Mouse (Mus musculus): ENCODE data around the gene Rbm19. TPM values are rescaled to one million over a fixed set of nuclear protein-coding genes. Genes with fewer than 3 reads are reported as not detected.

Rbm19 gene
- total RNA-seq, 2 experiments from 2014 or later = 18.7 to 19.2 TPM

DNA sequence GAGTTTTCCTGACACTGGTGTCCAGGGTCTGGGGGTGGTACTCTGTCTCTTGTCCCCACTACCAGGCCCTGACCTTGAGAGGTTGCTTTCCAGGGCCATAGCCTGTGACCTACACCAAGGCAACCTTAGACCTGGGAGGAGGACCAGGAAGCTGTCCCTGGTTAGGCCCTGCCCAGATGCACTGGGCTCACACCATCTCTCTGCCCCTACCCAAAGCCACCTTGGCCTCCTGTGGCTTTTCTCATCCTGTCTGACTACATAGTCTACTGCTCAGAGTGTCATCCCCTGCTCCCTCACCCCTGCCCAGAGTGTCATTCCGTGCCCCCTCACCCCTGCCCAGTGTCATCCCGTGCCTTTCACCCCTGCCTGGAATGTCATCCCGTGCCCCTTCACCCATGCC is 19.6 kb downstream of the Rbm19 start:
- no peak for DNase-seq

DNA sequence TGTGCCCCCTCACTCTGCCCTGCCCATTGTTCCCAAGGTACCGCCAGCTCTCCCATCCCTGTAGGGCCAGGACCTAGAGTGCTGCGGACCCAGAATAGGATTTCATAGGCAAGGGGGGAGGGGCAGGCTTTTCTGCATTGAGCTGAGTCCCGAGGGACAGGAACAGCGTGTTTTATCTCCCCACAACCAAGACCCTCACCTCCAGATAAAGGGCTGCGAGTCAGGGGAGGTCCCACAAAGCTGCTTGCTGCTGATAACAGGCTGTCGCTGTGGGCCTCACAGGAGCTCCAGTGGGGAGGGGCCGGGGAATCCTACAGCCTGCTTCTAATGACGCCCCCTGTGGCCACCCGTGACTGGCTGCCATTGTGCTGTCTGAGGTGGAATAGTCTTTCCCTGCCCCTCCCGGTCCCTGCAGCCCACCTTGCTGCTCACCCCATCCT is 20.0 kb downstream of the Rbm19 start:
- no peak for DNase-seq

DNA sequence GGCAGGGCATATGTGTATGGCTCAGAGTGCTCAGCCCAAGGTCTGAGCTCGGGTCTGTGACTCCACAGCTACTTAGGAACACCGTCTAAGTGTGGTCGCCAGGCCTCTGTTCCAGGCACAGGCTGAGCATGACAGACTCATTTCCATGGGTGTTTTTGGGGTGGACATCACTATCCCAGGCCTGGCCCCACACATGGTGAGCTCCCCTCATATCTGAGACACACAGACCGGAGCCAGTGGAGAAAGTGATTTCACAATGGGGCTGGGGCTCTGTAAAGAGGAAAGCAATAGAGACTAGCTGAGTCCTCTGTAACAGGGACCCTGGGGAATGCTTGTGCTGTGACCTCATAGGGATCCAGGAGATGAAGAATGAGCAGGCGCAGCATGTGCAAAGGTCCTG is 20.8 kb downstream of the Rbm19 start:
- no peak for DNase-seq

DNA sequence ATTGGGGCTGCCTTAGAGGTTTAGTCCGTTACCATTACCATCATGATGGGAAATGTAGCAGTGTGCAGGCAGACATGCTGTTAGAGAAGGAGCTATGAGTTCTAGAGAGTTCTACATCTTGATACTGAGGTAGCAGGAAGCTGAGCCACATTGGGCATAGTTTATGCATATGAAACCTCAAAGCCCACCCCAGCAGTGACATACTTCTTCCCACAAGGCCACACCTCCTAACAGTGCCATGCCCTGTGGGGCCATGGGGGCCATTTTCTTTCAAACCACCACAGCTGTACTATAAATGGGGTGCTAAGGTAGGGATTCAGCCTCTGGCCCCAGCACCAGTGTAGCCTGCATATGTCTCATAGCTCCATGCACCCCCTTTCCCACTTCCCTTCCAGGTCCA is 21.6 kb downstream of the Rbm19 start:
- no peak for DNase-seq

DNA sequence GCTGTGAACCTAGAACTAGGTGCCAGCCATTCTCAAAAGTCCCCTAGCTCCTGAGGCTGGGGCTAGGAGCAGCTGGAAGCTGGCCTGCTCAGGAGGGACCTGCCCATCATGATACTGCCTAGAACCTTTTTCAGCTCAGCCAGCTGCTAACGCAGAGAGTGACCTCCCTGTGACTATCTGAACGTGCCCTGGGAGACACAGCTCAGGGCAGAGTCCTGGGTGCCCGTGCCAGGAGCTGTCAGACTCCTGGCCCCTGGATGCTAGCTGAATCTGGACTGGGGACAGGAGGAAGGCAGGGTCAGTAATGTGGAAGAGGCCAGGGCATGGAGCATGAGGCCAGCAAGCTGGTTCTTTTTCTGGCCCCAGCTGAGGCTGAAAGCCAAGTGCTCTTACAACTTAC is 22.1 kb downstream of the Rbm19 start:
- DNase-seq = no peak

DNA sequence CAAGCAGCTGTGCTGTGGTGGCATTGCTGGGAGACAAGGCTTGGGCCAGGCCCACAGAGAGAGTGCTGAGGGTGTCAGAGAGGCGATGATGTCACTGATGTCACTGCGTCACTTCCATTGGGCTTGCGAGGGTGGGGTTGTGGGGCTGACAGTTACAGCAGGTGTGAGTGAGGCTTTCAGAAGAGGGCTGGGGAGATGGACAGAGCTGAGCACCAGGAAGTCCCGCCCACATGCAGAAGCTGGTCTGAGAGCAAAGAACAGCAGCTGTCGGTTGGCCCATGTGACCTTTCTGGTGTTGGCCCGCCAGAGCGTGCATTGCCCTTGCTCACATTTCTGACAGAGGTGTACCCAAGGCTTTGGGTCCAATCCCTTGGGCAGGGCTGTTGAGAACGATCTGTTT is 23.0 kb downstream of the Rbm19 start:
- no peak for DNase-seq

DNA sequence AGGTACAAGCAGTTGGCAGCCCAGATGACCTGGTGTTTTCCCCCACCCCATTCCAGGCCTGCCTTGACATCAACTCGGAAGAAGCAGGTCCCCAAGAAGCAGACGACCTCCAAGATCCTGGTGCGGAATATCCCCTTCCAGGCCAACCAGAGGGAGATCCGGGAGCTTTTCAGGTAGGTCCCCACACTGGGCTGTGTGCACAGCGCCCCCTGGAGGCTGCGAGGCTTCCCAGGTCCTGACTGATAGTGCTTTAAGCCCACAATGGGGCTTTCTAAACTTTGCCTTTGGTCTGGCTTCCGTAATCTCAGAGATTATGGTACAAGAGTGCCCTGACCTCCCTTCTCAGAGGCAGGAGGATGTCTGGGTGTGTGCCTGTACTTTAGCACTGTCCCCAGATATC is 27.7 kb downstream of the Rbm19 start:
- no peak for DNase-seq

DNA sequence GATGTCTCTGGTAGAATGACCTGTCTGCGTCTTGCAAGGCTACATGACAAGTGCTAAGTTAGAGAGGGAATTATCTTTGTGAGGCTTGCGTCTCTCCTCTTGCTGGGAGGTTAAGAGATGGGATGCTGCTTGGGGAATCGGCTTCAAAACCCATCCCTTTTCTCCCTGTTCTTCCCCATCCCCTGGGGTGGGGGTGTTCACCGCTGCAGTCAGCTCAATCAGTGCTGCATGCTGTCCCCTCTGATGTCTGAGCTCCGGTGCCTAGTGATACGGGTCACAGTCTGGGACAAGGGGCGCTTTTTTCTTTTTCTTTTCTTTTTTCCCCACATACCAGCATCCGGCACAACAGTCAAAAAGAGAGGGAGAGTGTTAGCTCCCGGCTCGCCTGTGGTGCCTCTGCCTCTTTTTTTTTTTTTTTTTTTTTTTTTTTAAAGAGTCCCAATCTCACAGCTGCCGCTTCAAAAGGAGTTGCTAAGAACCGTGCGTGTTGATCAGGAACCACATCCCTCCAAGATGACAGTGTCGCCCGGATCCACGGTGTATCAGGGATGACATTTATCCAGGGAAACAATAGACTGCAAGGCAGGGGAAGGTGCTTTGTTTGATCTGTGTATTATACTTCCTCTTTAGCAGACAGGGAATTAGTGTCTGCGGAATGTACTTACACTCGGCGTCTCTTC is 29.2 kb downstream of the Rbm19 start:
- no peak for DNase-seq

DNA sequence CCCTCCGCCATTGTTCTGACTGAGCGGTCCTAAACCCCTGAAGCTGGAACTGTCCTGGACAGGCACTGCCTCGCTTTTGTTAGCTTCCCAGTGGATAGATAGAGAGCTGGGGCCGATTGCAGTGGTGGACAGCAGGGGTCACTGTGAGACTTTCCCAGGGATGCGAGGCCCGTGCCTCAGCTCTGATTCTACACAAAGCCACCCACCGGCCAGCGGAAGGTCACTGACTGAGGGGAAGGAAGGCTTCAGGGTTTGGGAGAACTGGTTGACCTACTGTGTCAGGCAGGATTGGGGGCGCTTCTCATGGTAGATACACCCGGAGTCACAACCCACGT is 29.8 kb downstream of the Rbm19 start:
- DNase-seq = peak; percentile 61 to 63

DNA sequence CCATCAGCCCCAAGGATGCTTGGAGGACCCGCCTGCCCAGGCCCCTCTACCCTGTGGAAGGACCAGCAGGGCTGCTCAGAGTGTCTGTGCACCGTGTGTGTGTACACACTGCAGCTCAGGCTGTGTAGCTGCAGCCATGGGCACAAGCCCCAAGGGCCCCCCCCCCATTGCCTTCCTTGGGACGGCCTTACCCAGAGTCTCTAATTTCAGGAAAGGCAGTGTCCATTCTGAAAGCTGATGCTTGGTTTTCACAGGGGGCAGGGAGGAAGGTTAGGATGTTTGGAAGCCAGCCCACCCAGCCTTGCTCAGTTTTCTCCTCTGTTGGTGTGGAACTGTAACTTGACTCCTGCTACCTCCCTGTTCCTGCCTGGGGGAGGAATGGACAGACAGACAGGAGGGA is 30.6 kb downstream of the Rbm19 start:
- DNase-seq = no peak

DNA sequence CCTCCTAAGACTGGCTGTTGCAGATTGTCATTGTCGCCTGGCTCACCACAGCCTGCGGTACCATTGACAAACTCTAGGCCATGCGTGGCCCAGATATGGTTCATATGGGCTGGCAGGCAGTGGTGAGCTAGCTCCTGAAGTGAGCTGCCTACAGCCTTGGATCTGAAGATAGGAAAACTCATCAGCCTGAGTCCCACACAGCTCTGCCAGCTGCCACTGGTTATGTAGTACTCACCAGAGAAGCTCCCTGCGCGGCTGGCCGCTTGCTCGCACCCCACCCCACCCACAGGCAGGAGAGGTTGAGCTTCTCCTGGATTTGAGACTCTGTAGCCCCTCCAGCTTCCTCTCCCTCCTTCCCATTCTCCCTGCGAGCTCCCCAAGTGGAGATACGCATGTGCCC is 32.0 kb downstream of the Rbm19 start:
- no peak for DNase-seq

DNA sequence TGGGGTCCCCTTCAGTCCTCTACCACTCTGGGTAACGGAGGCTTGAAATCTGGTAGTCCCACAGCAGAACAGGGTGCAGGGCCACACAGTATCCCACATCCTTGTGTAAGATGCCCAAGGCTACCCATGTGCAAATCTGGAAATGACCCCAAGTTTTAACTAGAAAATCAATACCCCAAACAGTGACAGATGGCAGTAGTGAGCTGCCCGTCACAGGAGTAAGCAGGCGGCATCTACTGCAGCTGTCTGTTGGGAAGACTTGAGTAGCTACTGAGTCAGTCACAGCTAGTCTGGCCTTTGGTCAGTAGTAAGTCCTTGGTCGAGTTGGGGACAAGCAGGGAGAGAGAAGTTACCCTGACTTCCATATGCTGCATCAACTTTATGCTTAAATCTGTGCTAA is 34.9 kb downstream of the Rbm19 start:
- DNase-seq = no peak

DNA sequence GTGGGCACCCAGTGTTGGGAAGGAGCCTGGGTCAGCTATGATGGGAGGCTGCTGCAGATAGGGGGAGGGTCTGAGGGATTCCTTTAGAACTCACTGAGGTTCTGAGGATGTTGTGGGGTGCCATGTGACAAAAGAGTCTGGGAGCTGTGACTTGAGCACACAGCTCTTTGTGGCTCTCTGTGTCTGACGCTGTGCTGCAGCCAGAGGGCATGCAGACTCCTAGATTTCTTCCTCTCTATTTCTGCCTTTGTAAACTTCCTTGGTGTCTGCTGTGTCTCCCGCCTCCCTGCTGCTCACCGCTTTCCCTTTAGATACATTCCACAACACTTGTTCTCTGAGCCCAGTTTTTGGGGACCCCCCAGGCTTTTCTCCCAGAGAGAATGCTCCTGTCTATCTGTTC is 36.9 kb downstream of the Rbm19 start:
- DNase-seq = no peak

DNA sequence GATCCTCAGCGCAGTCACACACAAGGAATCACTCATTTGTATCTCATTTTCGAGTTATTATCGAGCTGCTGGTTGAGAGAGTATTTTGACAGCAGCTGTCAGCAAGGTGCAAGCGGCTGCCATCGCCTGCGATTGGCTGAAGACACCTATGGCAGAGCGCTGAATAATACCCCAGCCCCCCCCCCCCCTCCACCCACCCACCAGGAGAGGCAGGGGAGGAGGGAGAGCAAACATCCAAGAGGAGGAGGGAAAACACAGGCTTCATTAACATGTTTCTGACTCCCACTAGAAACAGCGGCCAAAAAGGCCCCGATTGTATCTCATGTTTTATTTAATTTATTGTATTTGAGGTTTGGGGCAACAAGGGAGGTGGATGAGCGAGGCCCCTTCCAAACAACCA is 39.4 kb downstream of the Rbm19 start:
- DNase-seq = no peak

DNA sequence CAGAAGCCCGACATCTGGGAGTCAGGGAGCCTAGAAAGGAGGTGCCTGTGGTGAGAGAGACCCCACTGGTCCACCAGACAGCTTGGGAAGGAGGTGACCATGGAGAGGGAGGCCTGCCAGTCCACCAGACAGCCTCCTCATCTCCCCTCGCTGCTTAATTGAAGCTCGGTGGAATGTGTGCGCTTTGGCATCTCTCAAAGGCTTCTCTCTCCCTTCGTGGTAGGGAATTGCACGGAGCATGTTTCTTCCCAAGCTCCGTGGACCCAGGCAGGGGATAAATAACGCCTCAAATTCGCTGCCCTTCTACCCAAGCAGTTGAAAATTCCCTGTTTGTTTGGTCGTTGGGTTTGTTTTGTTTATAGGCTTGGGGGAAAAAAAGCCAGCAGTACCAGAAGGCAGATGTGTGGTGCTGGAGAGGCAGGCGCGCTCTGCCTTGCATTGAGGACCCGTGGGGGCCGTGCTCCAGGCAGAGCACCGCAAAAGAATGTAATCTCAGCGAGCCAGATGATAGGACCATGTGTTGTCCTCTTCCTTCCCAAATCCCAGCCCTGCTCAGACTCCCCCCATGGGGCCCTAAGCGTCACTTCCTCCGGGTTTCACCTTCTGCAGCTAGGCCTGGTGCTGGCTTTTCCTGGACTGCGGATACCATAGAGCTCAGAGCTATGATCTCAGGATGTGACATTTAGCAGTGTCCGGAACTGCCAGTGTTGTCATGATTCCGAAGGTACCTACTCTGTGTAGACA is 40.1 kb downstream of the Rbm19 start:
- DNase-seq = no peak

DNA sequence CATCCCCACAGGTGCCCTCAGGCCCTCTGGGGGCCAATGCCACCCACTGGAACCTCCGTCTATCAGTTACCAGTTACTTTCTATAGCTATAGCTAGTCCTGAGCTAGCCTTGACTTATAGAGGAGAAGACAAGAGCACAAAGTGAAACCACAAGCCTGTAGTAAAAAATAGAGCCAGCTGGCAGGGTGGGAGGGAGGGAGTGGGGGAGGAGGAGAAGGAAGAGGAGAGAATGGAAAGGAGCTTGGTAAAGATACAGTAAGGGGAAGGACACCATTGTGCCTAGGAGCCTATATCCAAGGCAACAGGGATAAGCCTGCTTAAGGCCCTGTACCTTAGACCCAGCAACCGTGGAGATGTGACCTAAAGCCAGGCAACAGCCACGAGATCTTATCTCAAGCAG is 40.9 kb downstream of the Rbm19 start:
- DNase-seq = no peak

DNA sequence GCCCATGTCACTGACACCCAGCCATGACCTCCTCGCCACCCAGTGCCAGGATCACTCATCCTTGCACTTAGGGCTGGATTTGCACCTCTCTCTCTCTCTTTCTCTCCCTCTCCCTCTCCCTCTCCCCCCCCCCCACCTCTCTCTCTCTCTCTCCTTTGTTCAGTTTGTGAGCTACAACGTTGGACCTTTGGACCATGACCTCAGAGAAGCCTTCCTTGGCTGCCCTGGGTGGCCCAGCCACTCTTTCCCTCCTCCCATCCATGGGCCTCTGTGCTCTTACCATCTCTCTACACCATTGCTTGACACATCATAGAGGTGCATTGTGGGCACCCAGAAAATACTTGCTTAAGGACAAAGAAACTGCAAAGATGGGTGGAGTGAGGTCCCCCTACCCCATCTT is 42.2 kb downstream of the Rbm19 start:
- DNase-seq = no peak

DNA sequence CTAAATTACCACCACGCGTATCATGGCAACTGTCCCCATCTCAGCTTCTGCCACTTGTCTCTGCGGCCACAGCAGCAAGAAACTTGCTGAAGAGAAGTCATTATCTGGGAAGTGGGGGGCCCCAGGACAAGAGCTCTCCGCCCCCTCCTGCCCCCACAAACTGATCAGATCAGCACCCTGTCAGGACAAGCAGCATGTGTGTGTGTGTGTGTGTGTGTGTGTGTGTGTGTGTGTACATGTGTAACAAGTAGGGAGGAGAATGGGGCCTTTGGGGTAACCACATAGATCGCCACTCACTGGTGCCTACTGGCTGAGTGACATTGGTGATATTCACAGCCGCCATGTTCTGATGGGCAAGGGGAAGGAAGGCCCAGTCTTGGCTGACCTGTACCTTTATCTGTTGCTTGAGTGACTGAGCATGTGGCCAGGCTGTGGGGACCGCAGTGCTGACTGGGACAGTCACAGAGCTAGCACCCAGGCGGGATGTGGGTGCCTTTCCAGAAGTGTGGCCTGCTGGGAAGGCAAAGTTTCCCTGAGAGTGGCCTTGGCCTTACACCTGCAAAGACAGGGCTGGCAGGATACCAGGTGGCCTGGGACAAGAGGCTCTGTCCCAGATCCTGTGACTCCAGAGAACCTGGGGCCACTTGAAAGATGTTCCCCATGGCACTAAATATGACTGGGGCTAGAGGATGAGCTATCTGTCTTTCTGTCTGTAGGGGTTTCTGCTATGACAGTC is 44.8 kb downstream of the Rbm19 start:
- no peak for DNase-seq

DNA sequence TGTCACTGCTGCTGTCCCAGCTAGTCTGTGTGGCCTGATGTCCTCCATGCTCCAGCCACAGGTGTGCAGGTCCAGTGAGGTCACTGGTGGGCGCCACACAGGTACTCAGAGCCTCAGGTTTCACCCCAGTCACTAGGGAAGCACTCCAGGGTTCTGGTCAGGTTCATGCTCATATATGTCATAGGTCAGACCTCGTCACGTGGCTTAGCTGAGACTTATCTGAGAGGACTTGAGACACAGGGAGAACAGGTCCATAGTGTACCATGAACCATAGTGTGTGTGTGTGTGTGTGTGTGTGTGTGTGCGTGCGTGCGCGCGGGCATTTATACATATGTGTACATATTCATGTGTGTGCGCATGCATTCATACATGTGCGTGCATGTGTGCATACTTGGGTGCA is 46.4 kb downstream of the Rbm19 start:
- no peak for DNase-seq

DNA sequence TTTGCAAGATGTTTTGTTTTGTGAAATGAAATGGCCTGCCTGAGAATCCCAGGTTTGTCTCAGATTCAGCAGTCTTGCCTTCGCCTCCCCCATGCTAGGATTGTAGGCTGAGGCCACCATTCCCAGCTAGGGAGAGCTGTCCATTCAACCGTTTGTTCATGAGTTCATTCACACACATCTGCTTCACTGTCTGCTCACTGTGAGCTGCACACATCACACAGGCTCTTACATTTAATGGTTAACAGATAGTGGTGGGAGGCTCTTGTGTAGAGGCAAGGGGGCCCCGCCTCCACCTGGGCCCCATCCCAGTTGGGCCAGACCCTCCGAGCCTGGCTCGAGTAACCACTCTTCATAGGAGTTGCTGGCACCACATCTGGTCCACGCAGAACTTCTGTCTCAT is 47.2 kb downstream of the Rbm19 start:
- DNase-seq = no peak

DNA sequence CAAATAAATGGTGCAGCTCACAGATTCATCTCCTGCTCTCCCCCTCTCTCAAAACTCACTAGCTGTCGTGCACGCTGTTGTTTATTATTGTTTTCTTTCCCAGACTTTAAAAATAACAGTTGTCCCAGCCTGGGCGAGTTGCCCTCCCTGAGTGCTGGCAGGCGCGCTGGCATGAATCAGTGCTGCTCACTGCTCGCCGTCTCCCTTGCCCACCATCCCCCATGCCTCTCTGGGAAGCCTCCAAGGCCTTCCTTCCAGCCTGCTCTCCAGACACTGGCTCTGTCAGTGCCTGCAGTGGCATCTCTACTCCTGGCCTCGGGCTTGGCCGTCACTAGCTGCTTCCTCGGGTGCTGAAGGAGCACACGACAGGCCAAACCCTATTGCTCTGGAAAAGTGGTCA is 48.2 kb downstream of the Rbm19 start:
- DNase-seq = peak; percentile 80 to 85

DNA sequence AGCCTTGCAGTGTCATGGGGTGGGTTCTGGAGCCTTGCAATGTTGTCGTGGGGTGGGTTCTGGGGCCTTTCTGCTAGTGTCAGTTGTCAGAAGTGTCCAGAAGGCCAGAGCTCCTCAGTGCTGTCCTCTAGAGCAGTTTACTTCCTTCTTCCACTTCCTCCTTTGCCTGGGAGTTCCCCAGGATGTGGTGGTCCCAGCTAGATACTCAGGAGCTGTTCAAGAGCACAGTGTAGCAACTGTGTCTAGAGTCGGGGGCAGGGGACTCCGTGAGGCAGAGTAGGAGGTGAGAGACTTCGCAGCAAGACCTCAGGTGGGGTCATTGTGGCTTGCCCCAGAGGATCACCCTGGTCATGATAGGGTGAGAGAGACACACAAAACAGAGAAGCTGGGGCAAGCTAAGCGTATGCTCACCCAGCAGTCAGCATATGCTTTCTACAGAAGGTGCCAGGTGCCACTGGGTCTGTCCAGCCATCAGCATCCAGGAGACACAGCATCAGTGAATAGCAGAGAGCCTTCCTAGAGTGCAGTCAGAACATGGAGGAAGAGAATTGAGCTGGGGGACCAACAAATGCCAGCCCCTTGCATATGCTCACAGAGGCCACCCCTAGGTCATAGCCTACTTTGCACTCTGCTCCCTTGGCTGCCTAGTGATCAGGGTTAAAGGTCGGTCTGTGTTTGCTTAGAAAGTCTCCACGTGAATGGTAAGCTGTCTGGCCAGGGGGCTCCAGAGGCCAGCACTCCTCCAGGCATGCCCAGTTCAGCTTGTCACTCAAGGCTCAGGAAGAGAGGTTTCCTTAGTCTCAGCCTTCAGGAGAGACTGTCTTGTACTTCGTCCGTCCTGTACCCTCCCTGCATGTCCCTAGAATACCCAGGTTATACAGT is 49.0 kb downstream of the Rbm19 start:
- no peak for DNase-seq

DNA sequence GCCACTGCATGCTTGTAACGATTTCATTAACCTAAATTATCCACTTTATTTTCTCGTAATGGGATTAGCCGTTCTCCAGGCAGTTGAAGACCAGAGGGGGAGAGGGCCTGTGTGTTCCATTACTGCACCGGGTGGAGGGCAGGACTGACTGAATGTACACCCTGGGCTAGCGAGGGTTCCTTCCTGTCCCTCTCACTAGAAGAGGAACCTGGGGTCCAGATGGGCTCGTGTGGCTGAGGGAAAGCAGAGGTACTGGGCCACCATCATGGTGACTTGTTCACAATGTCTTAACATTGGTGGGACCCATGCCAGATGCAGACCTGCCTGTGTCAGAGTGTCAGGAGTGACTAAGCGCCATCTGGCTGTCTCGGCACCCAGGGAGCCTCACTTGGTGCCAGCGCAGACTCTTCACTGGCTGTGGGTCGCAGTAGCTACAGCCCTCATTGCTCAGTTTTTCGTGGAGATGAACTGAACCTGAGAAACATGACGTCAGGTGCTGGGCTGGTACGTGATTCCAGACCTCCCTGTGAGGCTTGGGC is 51.6 kb downstream of the Rbm19 start:
- no peak for DNase-seq

Data from layer of hippocampus, postnatal 36 days (tissue).